Mouse (Mus musculus) neural tube, embryonic 15.5 days (tissue): ENCODE results near the gene Aim2. TPM values are rescaled to one million over a fixed set of nuclear protein-coding genes. Genes with fewer than 3 reads are reported as not detected.
"Not testable (repeated sequence)": the region's sequence is repeated elsewhere in the genome, so short reads cannot be mapped to it uniquely, and the experiment has no call there.

ENCODE experiments used
- ATAC-seq: fragments of 200-750 bp; cut with Nextera tagmentation; 2 replicates; pipeline ENCODE4 v1.8.0; 2017; ENCODE audit warnings: mild to moderate bottlenecking, moderate TSS enrichment, moderate library complexity; ENCODE audit not compliant: low FRiP score
- H3K27ac ChIP-seq: fragments of 300-500 bp; sonication (generic); replicated peaks from 2 replicates; pipeline ENCODE4 v1.5.1; 2015; ENCODE audit warnings: mild to moderate bottlenecking, inconsistent platforms
- H3K27me3 ChIP-seq: fragments of 300-500 bp; sonication (generic); replicated peaks from 2 replicates; pipeline ENCODE4 v1.6.1; 2015; ENCODE audit warnings: inconsistent platforms
- H3K36me3 ChIP-seq: fragments of 300-500 bp; sonication (generic); 2 replicates; pipeline ENCODE4 v1.6.1; 2015; ENCODE audit warnings: inconsistent platforms
- H3K4me1 ChIP-seq: fragments of 300-500 bp; sonication (generic); 2 replicates; pipeline ENCODE4 v1.6.1; 2015; ENCODE audit warnings: inconsistent platforms
- H3K4me2 ChIP-seq: fragments of 300-500 bp; sonication (generic); 2 replicates; pipeline ENCODE4 v1.6.1; 2015; ENCODE audit warnings: inconsistent platforms, mild to moderate bottlenecking, moderate library complexity
- H3K4me3 ChIP-seq: fragments of 300-500 bp; sonication (generic); replicated peaks from 2 replicates; pipeline ENCODE4 v1.5.1; 2015; ENCODE audit warnings: mild to moderate bottlenecking, inconsistent platforms
- H3K9ac ChIP-seq: fragments of 300-500 bp; sonication (generic); replicated peaks from 2 replicates; pipeline ENCODE4 v1.6.1; 2015; ENCODE audit warnings: mild to moderate bottlenecking, inconsistent platforms
- H3K9me3 ChIP-seq: fragments of 300-500 bp; sonication (generic); replicated peaks from 2 replicates; pipeline ENCODE4 v1.6.1; 2016; ENCODE audit warnings: inconsistent platforms
- WGBS: fragments of 180-500 bp; shearing (Covaris S2); methylation state at CpG from one replicate; pipeline ENCODE4 v1.1.7; 2015; ENCODE audit warnings: mixed read lengths; 5-methylcytosine and 5-hydroxymethylcytosine counted together
- polyA plus RNA-seq: library from polyadenylated mRNA; unstranded; fragments of >200 nt; fragmentation: Nextera tagmentation; extraction: Ambion mirVana; gene quantifications from 2 replicates; pipeline ENCODE4 v1.2.1, GENCODE M21; 2015

Gene Aim2
- polyA plus RNA-seq, 1 experiment from 2014 or later, result 2.2 TPM

GRCm38 (mm10) chr1:173490812-173491480 is 140.3 kb downstream of the Aim2 start, which contains the start of gene Ifi206:
Gene Ifi206 (minus strand): TSS chr1:173491041.
- H3K36me3 ChIP-seq, H3K4me2 ChIP-seq, H3K4me3 ChIP-seq, ATAC-seq, H3K9me3 ChIP-seq, H3K27me3 ChIP-seq, H3K4me1 ChIP-seq, H3K27ac ChIP-seq, H3K9ac ChIP-seq: not testable (repeated sequence)
- 79% methylated on average over 3 of the region's 3 CpGs for WGBS

- H3K9me3 ChIP-seq, H3K36me3 ChIP-seq, H3K27me3 ChIP-seq, H3K4me2 ChIP-seq, ATAC-seq, H3K27ac ChIP-seq, H3K4me1 ChIP-seq, H3K4me3 ChIP-seq, H3K9ac ChIP-seq: not testable (repeated sequence)
Observed at GRCm38 (mm10) chr1:173491483-173491882, 140.8 kb downstream of the Aim2 start.

GRCm38 (mm10) chr1:173510595-173510994 is 159.9 kb downstream of the Aim2 start:
- not testable (repeated sequence) for H3K9ac ChIP-seq, H3K4me2 ChIP-seq, H3K36me3 ChIP-seq, H3K9me3 ChIP-seq, H3K4me1 ChIP-seq, H3K27ac ChIP-seq, H3K27me3 ChIP-seq, H3K4me3 ChIP-seq, ATAC-seq
- 97% methylated on average over 2 of the region's 2 CpGs for WGBS

Other genes with a start within 250 kb of the Aim2 start
- gene Olfr1408, start 213.5 kb upstream of the Aim2 start, polyA plus RNA-seq, result not detected in 2 replicates
- gene Olfr1406, start 160.2 kb upstream of the Aim2 start, polyA plus RNA-seq, result not detected in 2 replicates
- not detected in 2 replicates for gene Olfr218, start 153.1 kb upstream of the Aim2 start, polyA plus RNA-seq
- gene Olfr1404, start 138.5 kb upstream of the Aim2 start, polyA plus RNA-seq, result not detected in 2 replicates
- gene Fcer1a, start 123.7 kb upstream of the Aim2 start, polyA plus RNA-seq, result not detected in 2 replicates
- not detected in 2 replicates for gene Olfr418, start 84.9 kb upstream of the Aim2 start, polyA plus RNA-seq
- not detected in 2 replicates for gene Mptx2, start 73.1 kb upstream of the Aim2 start, polyA plus RNA-seq
- gene Ackr1, start 17.1 kb upstream of the Aim2 start, polyA plus RNA-seq, result 17.7 and 18.2 TPM in 2 replicates
- 61.0 and 91.8 TPM in 2 replicates for gene Cadm3, start 16.8 kb downstream of the Aim2 start, polyA plus RNA-seq
- 0.26 TPM in 1 of 2 replicates, not detected in the other for gene Ifi206, start 140.2 kb downstream of the Aim2 start, polyA plus RNA-seq
- gene Ifi214, start 185.1 kb downstream of the Aim2 start, polyA plus RNA-seq, result not detected in 2 replicates
- gene Ifi213, start 248.4 kb downstream of the Aim2 start, polyA plus RNA-seq, result 0.08 and 0.09 TPM in 2 replicates